Mouse (Mus musculus): Measurements from ENCODE around the gene Hrct1.

The Hrct1 gene

GRCm38 (mm10) chr4:43727718-43728575 lies 959 bp downstream of the Hrct1 start:
- DNase-seq (ENCODE audit: low read depth, low spot score), result no peak

DNA sequence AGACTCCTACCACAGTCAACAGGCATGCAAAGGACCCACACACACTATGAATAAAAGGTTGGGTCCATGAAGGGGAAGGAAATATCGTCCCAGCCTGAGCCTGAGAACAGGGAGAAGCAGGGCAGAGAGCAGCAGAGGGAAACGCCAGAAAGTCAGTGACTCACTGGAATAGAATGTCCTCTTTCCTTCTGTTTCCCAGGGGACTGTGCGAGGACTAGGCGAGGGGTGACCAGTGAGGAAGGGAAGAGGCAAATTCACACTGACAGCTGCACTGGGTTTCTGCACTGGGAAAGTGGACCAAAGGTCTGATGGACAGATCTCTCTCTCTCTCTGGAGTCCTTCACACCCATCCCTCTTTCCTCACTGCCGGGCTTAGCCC lies 1.6 kb downstream of the Hrct1 start:
- DNase-seq (ENCODE audit: low read depth, low spot score), result no peak

DNA sequence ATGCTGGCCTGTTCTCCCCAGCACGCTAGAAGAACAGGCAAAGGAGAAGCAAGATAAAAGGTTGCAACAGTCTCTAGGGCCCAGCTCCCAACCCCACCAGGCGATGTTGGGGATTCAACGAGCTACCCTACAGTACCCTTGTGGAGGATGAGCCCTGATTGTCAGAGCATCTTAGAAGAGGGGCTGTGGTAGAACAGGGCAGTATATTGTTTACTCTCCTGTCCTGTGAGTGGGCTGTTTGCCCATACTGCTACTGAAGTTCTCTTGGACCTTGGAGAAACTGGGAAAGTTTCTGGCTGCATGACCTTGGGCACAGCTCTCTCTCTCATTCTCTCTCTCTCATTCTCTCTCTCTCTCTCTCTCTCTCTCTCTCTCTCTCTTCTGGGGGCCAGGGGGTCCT lies 2.1 kb downstream of the Hrct1 start:
- DNase-seq (ENCODE audit: low read depth, low spot score), result no peak

DNA sequence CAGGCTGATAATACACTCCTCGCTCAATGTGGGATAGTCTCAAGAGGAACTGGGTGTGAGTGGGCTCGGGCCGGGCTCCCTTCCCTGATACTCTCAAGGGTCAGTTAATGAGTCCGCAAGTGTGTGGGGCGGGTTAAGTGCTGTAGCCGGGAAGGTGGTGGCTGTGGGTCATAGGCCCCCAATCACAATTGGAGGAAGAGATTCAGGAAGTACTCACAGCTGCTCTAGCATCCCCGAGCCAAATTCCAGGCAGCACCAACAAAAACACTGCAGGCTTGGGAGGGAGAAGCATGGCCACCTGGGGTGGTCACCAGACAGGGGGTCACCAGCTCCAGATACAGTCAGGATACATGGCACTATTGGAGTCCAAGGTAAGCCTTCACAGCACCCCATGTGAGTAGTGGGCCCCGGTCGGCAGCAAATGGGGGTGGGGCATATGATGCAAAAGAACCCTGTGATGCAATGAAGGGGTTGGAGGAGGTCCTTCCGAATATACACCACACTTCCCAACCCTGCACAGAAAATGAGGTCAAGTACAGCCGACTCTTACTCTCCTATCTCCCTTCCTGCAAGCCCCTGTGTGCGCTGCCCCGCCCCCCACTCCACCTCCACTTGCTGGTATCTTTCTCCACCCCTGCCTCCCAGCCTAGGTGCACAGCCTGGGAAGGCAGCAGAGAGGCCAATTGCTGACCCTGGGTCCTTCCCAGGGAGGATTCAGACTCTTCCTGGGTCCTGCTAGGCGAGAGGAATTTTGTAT lies 3.0 kb downstream of the Hrct1 start, which contains the start of gene Spaar:
Spaar (plus strand) TSS at position 241 of the 757 bp plus-strand sequence.
- DNase-seq (ENCODE audit: low read depth, low spot score), result no peak

DNA sequence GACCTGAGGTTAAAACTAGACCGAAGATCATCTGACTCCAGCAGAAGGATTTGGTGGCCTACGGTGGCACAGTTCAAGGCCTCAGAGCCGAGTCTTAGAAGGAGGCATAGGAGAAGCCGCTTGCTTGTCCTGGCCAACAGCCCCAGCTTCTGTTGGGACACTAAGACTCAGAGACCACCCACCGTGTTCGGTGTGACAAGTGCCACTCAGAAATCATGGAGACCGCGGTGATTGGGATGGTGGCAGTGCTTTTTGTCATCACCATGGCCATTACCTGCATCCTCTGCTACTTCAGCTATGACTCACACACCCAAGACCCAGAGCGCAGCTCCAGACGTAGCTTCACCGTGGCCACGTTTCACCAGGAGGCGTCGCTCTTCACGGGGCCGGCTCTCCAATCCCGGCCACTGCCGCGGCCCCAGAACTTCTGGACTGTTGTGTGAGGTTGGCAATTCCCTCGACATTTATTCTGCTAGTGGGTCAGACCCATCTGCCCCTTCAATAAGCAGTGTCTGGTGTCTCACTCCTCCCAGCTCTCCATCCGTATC lies 3.8 kb downstream of the Hrct1 start:
- DNase-seq (ENCODE audit: low read depth, low spot score), result peak; percentile 58

DNA sequence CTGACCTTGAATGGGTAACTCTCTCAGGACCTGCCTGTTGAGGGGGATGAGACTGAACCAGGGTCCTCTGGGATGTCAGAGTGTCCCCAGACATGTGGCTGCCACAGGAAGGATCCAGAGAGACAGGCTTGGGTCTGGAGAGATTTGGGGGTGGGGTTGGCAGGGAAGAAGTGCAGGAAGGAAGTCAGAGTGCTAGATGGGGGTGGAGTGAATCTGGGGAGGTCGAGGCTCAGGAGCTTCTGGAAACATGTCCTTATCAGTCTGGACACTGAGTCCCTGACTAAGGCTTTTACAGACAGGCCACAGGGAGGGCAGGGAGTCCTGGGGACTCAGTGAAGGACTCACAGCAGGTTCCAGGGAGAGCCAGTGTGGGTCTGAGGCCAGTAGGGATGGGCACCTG lies 5.2 kb downstream of the Hrct1 start:
- DNase-seq (ENCODE audit: low read depth, low spot score), result no peak

DNA sequence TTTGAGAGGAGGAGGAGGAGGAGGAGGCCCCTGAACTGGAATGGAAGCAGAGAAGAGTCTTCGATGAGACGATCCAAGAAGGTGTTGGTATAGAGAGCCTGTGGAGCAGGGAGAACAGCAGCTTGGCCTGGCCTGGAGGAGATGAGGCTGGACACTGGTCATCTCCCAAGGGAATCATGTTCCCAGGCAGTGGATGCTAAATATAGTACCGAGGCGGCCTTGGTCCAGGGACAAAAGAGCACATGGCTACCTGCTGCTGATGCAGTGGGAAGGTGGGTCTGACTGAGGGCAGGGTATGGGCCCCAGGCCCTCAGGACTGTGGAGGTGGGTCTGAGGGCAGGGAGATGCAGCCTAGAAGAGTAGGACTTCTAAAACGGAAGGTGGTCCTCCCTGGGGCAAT lies 6.2 kb downstream of the Hrct1 start:
- DNase-seq (ENCODE audit: low read depth, low spot score), result no peak

GRCm38 (mm10) chr4:43737144-43737543 lies 10.2 kb downstream of the Hrct1 start:
- DNase-seq (ENCODE audit: low read depth, low spot score), result no peak

GRCm38 (mm10) chr4:43738989-43739674 lies 12.1 kb downstream of the Hrct1 start:
- peak; percentile 75 for DNase-seq (ENCODE audit: low read depth, low spot score)

- DNase-seq (ENCODE audit: low read depth, low spot score), result peak; percentile 64
Observed at GRCm38 (mm10) chr4:43741526-43741925, 14.5 kb downstream of the Hrct1 start.

DNA sequence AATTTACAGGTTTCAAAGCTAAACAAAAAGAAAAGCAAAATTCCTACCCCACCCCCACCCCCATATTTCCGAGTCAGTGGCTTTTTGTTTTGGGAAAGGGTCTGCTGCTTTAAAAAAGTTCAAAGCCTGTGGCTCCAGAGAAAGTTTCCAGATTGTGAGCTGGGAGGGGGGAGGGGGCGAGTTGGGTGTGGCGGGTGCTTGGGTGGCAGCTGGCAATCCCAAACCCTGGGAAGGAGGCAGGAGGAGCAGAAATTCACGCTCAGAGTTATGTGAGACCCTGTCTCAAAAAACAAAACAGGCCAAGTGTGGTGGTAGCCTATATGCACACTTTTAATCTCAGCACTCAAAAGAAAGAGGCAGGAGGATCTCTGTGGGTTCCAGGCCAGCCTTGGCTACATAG lies 15.6 kb downstream of the Hrct1 start:
- DNase-seq (ENCODE audit: low read depth, low spot score), result no peak

DNA sequence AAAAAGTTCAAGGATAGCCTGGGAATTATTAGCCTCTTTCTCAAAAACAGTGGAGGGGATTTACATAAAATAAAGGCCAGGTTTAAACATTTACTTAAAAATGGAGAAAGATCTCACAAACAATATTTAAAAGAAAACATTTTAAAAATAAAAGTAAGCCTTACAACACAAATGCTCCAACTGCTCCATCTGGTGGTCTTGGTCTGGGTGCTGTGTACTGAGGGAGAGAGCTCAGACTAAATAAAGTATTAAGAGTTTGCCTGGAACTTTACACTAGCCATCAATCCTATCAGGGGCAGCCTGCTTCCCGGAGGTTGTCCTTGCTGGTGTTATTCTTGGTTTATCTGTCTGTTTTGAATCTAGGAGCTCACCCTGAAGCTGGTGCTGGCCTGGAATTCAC lies 16.1 kb downstream of the Hrct1 start:
- DNase-seq (ENCODE audit: low read depth, low spot score), result no peak

- DNase-seq (ENCODE audit: low read depth, low spot score), result peak; percentile 59
Observed at GRCm38 (mm10) chr4:43745187-43745586, 18.2 kb downstream of the Hrct1 start.

DNA sequence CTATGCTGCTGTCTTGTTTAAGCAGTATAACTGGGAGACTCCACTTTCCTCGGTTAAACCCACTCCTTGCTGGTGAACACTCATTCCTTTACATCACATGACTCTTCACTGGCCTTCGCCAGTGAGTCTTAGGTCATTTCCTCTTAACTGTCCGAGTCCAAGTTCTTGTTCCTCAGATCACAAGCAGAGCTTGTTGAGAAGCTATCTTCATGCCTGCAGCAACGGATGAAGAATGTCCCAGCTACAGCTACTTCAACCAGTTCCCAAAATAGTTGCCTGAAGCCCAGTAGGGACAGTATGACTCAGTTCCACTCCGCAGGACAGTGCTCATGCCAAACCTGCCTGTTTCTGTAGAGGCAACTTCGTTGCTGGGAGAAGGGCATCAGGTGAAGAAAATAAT lies 30.2 kb downstream of the Hrct1 start:
- no peak for DNase-seq (ENCODE audit: low read depth, low spot score)

GRCm38 (mm10) chr4:43759571-43760418 lies 32.8 kb downstream of the Hrct1 start:
- DNase-seq (ENCODE audit: low read depth, low spot score), result no peak

GRCm38 (mm10) chr4:43760460-43760859 lies 33.5 kb downstream of the Hrct1 start:
- peak; percentile 80 for DNase-seq (ENCODE audit: low read depth, low spot score)

DNA sequence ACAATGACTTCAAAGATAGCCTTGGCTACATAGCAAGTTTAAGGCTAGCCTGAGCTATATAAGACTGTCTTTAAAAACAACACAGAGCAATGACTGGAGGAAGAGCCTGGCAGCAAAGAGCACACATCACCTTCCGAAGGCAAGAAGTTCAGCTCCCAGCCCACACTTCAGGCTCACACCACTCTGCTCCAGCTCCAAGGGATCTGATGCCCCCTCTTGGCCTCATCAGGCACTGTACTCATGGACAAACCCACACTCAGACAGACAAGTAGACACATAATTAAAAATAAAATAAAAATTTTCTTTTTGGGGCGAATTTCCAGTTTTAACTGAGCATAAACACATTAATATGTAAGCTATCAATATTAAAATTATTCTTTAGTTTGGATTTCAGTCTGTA lies 34.3 kb downstream of the Hrct1 start:
- DNase-seq (ENCODE audit: low read depth, low spot score), result peak; percentile 63

GRCm38 (mm10) chr4:43763410-43763809 lies 36.4 kb downstream of the Hrct1 start:
- peak; percentile 68 for DNase-seq (ENCODE audit: low read depth, low spot score)

DNA sequence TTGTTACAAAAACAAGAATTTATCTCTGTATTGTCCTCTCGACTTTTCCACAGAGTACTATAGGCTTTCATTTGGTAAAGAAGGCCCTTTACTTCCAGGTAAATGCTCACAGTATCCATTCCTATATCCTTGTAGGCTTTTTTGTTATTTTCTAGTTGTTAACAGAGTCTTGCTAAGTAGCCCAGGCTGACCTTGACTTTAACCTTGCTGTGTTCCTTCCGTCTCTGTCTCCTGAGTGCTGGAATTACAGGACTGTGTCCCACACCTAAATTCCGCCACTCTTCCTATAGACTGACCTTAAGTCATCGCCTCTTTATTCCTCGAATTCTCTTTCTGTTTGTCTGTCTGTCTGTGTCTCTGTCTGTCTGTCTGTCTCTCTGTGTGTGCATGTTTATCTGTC lies 41.4 kb downstream of the Hrct1 start:
- DNase-seq (ENCODE audit: low read depth, low spot score), result peak; percentile 42

GRCm38 (mm10) chr4:43769374-43769773 lies 42.4 kb downstream of the Hrct1 start:
- peak; percentile 50 for DNase-seq (ENCODE audit: low read depth, low spot score)

DNA sequence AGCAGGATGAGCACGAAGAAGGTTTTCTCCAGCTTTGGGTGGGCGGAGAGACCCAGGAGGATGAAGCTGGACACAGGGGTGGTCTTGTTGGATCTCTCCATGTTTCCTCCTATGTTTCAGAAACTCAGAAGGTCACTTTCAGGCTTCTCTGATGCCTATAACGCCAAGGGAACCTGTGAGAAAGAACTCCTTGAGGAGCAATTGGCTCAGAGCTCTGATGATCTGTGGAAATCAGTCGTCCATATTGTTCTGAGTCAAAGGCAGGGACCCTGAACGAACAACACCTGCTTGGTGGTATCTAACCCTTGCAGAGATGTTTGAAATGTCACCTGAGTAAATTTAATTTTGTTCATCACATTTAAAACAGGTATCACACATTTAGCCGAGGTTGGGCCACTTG lies 43.9 kb downstream of the Hrct1 start, which contains the start of gene Olfr159:
Olfr159 (minus strand) TSS at position 101 of the 400 bp plus-strand sequence.
- no peak for DNase-seq (ENCODE audit: low read depth, low spot score)
